Mouse (Mus musculus): ENCODE data around the gene Krtap4-7. TPM values are rescaled to one million over a fixed set of nuclear protein-coding genes. Genes with fewer than 3 reads are reported as not detected.
"Not testable (repeated sequence)": the region's sequence is repeated elsewhere in the genome, so short reads cannot be mapped to it uniquely, and the experiment has no call there.

Gene Krtap4-7
- polyA plus RNA-seq (2015; fragmentation: Nextera tagmentation; extraction: Ambion mirVana) = not detected in 2 replicates

- not testable (repeated sequence) for H3K9ac ChIP-seq (ENCODE audit: low read depth, low read length); H3K27me3 ChIP-seq (replicated peaks; ENCODE audit: control insufficient read depth, insufficient read depth, low read length); H3K27ac ChIP-seq (ENCODE audit: low read length); H3K9me3 ChIP-seq (ENCODE audit: control insufficient read depth, low read length); H3K4me3 ChIP-seq (ENCODE audit: low read length); H3K4me2 ChIP-seq (ENCODE audit: low read depth, low read length); ATAC-seq; H3K4me1 ChIP-seq (ENCODE audit: control insufficient read depth, insufficient read depth, low read length); H3K36me3 ChIP-seq (ENCODE audit: control insufficient read depth, insufficient read depth, low read length)
- 83% methylated on average over 9 of the region's 9 CpGs for WGBS
These were observed at the start of gene Krtap4-7 for GRCm38 (mm10) chr11:99643635-99644139. Gene Krtap4-7, minus strand, starts transcription at chr11:99644089.

GRCm38 (mm10) chr11:99690463-99690862, 46.6 kb upstream of the Krtap4-7 start, which contains the start of gene Gm14190:
Gene Gm14190, minus strand, starts transcription at chr11:99690740.
- H3K4me3 ChIP-seq (ENCODE audit: low read length) = no peak within 1 kb of the TSS
- WGBS = 89% methylated on average over 1 of the region's 1 CpGs
- no peak within 1 kb of the TSS for H3K27ac ChIP-seq (ENCODE audit: low read length)
- H3K9ac ChIP-seq (ENCODE audit: low read depth, low read length) = no peak within 1 kb of the TSS
- no peak within 1 kb of the TSS for H3K4me2 ChIP-seq (ENCODE audit: low read depth, low read length)
- H3K36me3 ChIP-seq (ENCODE audit: control insufficient read depth, insufficient read depth, low read length) = no peaks in the 10 kb centered on the region
- no peak for ATAC-seq
- H3K27me3 ChIP-seq (replicated peaks; ENCODE audit: control insufficient read depth, insufficient read depth, low read length) = no peaks in the 10 kb centered on the region
- no peaks in the 10 kb centered on the region for H3K4me1 ChIP-seq (ENCODE audit: control insufficient read depth, insufficient read depth, low read length)
- no peaks in the 10 kb centered on the region for H3K9me3 ChIP-seq (ENCODE audit: control insufficient read depth, low read length)

DNA sequence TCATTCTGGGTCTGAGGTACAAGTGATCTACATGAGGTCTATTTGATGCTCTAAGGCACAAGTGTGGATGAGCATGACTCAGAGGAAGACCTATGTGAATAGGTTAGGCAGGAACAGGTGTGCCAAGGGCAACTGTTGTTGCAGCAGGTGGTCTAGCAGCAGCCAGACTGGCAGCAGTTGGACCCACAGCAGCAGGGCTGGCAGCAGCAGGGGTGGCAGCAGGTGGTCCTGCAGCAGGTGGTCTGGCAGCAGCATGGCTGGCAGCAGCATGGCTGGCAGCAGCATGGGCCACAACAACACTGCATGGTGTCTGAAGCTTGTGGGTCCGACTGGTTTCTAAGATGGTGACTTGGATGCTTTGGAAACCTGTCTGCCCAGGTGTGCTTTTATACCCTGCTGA, 41.3 kb upstream of the Krtap4-7 start:
- H3K4me1 ChIP-seq (ENCODE audit: control insufficient read depth, insufficient read depth, low read length); ATAC-seq; H3K27ac ChIP-seq (ENCODE audit: low read length); H3K4me3 ChIP-seq (ENCODE audit: low read length); H3K9ac ChIP-seq (ENCODE audit: low read depth, low read length); H3K36me3 ChIP-seq (ENCODE audit: control insufficient read depth, insufficient read depth, low read length); H3K4me2 ChIP-seq (ENCODE audit: low read depth, low read length); H3K27me3 ChIP-seq (replicated peaks; ENCODE audit: control insufficient read depth, insufficient read depth, low read length); H3K9me3 ChIP-seq (ENCODE audit: control insufficient read depth, low read length): not testable (repeated sequence)
- WGBS = 75% methylated on average over 1 of the region's 1 CpGs

GRCm38 (mm10) chr11:99683481-99683880, 39.6 kb upstream of the Krtap4-7 start:
- no peaks in the 10 kb centered on the region for H3K36me3 ChIP-seq (ENCODE audit: control insufficient read depth, insufficient read depth, low read length)
- no peaks in the 10 kb centered on the region for H3K9me3 ChIP-seq (ENCODE audit: control insufficient read depth, low read length)
- no peaks in the 10 kb centered on the region for H3K4me1 ChIP-seq (ENCODE audit: control insufficient read depth, insufficient read depth, low read length)
- H3K9ac ChIP-seq (ENCODE audit: low read depth, low read length) = no peak overlapping the region
- H3K27ac ChIP-seq (ENCODE audit: low read length) = no peak overlapping the region
- ATAC-seq = no peak
- 89% methylated on average over 2 of the region's 2 CpGs for WGBS
- no peak overlapping the region for H3K4me2 ChIP-seq (ENCODE audit: low read depth, low read length)
- no peak overlapping the region for H3K4me3 ChIP-seq (ENCODE audit: low read length)
- no peaks in the 10 kb centered on the region for H3K27me3 ChIP-seq (replicated peaks; ENCODE audit: control insufficient read depth, insufficient read depth, low read length)

- H3K4me3 ChIP-seq (ENCODE audit: low read length) = no peak within 1 kb of the TSS
- H3K9ac ChIP-seq (ENCODE audit: low read depth, low read length) = no peak within 1 kb of the TSS
- H3K4me1 ChIP-seq (ENCODE audit: control insufficient read depth, insufficient read depth, low read length) = no peaks in the 10 kb centered on the region
- H3K27me3 ChIP-seq (replicated peaks; ENCODE audit: control insufficient read depth, insufficient read depth, low read length) = no peaks in the 10 kb centered on the region
- no peak within 1 kb of the TSS for H3K4me2 ChIP-seq (ENCODE audit: low read depth, low read length)
- H3K27ac ChIP-seq (ENCODE audit: low read length) = no peak within 1 kb of the TSS
- ATAC-seq = no peak
- no peaks in the 10 kb centered on the region for H3K9me3 ChIP-seq (ENCODE audit: control insufficient read depth, low read length)
- no peaks in the 10 kb centered on the region for H3K36me3 ChIP-seq (ENCODE audit: control insufficient read depth, insufficient read depth, low read length)
These were observed 22.0 kb upstream of the Krtap4-7 start, which contains the start of gene Krtap4-6 for GRCm38 (mm10) chr11:99665860-99666259. Gene Krtap4-6, minus strand, starts transcription at chr11:99665960.

DNA sequence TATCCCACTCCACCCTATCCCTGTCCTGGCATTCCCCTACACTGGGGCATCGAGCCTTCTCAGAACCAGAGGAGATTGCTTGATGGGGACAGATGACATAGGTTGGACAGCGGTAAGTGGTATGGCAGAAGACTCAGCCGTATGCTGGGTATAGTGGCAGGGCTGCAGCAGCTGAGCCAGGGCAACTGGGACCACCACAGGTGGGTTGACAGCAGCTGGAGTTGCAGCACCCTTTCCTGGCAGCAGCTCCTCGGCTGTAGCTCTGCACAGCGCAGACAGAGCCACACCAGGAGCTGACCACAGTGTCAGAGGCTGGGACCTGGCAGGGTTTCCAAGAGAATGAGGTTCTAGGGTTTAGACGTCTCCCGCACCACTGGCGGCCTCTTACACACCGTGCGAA, 18.9 kb upstream of the Krtap4-7 start:
- Histone ChIP-seq H3K9ac (ENCODE audit: low read depth, low read length) (no peak overlapping the region), H3K27ac (ENCODE audit: low read length) (no peak overlapping the region), H3K9me3 (ENCODE audit: control insufficient read depth, low read length) (no peaks in the 10 kb centered on the region), H3K4me3 (ENCODE audit: low read length) (no peak overlapping the region), H3K4me2 (ENCODE audit: low read depth, low read length) (no peak overlapping the region), H3K36me3 (ENCODE audit: control insufficient read depth, insufficient read depth, low read length) (no peaks in the 10 kb centered on the region), H3K4me1 (ENCODE audit: control insufficient read depth, insufficient read depth, low read length) (no peaks in the 10 kb centered on the region), H3K27me3 (replicated peaks; ENCODE audit: control insufficient read depth, insufficient read depth, low read length) (no peaks in the 10 kb centered on the region)
- no peak for ATAC-seq
- WGBS = 83% methylated on average over 10 of the region's 10 CpGs

GRCm38 (mm10) chr11:99659256-99659655, 15.4 kb upstream of the Krtap4-7 start:
- Histone ChIP-seq H3K27me3 (replicated peaks; ENCODE audit: control insufficient read depth, insufficient read depth, low read length) (no peaks in the 10 kb centered on the region), H3K9me3 (ENCODE audit: control insufficient read depth, low read length) (no peaks in the 10 kb centered on the region), H3K27ac (ENCODE audit: low read length) (no peak overlapping the region), H3K4me3 (ENCODE audit: low read length) (no peak overlapping the region), H3K36me3 (ENCODE audit: control insufficient read depth, insufficient read depth, low read length) (no peaks in the 10 kb centered on the region), H3K4me1 (ENCODE audit: control insufficient read depth, insufficient read depth, low read length) (no peaks in the 10 kb centered on the region), H3K9ac (ENCODE audit: low read depth, low read length) (no peak overlapping the region), H3K4me2 (ENCODE audit: low read depth, low read length) (no peak overlapping the region)
- WGBS = 84% methylated on average over 4 of the region's 4 CpGs
- ATAC-seq = no peak

DNA sequence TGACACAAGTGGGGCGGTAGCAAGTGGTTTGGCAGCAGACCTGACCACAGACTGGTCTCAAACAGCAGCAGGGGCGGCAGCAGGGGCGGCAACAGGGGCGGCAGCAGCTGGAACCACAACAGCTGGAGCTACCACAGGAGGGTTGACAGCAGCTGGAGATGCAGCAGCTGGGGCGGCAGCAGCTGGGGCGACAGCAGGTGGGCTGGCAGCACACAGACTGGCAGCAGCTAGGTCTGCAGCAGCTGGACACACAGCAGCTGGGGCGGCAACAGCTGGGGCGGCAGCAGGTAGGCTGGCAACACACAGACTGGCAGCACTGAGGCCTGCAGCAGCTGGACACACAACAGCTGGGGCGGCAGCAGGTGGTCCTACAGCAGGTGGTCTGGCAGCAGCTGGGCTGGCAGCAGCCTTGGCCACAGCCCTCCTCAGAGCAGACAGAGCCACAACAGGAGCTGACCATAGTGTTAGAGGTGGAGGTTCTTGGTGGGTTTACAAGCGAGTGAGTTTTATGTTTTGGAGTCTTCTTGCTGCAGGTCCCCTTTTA, 14.7 kb upstream of the Krtap4-7 start, which contains the start of gene Gm11563:
TSS of gene Gm11563 (minus strand) at position 494 of the 544 bp plus-strand sequence.
- H3K27me3 ChIP-seq (replicated peaks; ENCODE audit: control insufficient read depth, insufficient read depth, low read length); H3K4me1 ChIP-seq (ENCODE audit: control insufficient read depth, insufficient read depth, low read length); H3K27ac ChIP-seq (ENCODE audit: low read length); H3K9ac ChIP-seq (ENCODE audit: low read depth, low read length); H3K9me3 ChIP-seq (ENCODE audit: control insufficient read depth, low read length); H3K36me3 ChIP-seq (ENCODE audit: control insufficient read depth, insufficient read depth, low read length); ATAC-seq; H3K4me2 ChIP-seq (ENCODE audit: low read depth, low read length); H3K4me3 ChIP-seq (ENCODE audit: low read length): not testable (repeated sequence)
- WGBS = 72% methylated on average over 10 of the region's 10 CpGs

GRCm38 (mm10) chr11:99657051-99657450, 13.2 kb upstream of the Krtap4-7 start:
- Histone ChIP-seq H3K27me3 (replicated peaks; ENCODE audit: control insufficient read depth, insufficient read depth, low read length) (no peaks in the 10 kb centered on the region), H3K9ac (ENCODE audit: low read depth, low read length) (no peak overlapping the region), H3K4me1 (ENCODE audit: control insufficient read depth, insufficient read depth, low read length) (no peaks in the 10 kb centered on the region), H3K9me3 (ENCODE audit: control insufficient read depth, low read length) (no peaks in the 10 kb centered on the region), H3K4me2 (ENCODE audit: low read depth, low read length) (no peak overlapping the region), H3K27ac (ENCODE audit: low read length) (no peak overlapping the region), H3K36me3 (ENCODE audit: control insufficient read depth, insufficient read depth, low read length) (no peaks in the 10 kb centered on the region), H3K4me3 (ENCODE audit: low read length) (no peak overlapping the region)
- ATAC-seq = no peak
- WGBS = 52% methylated on average over 5 of the region's 5 CpGs

DNA sequence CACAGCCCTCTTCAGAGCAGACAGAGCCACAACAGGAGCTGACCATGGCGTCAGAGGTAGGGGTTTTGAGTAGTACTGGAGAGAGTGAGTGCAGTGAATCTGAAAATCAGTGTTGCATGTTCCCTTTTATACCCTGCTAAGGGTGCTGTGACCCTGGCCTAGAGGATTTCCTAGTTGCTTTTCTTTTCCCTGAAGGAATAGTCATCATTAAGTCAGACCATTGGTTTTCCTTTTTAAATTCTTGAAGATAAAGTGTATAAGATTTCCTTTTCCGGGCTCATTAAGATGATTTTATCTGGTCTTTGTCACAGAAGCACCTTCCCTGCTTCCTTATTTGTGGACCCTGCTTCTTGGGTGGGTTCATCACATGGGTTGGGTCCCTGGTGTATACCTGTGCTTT, 6.2 kb upstream of the Krtap4-7 start, which contains the start of gene Gm11555:
TSS of gene Gm11555 (minus strand) at position 101 of the 400 bp plus-strand sequence.
- no peak for ATAC-seq
- no peaks in the 10 kb centered on the region for H3K27me3 ChIP-seq (replicated peaks; ENCODE audit: control insufficient read depth, insufficient read depth, low read length)
- no peaks in the 10 kb centered on the region for H3K36me3 ChIP-seq (ENCODE audit: control insufficient read depth, insufficient read depth, low read length)
- no peak within 1 kb of the TSS for H3K27ac ChIP-seq (ENCODE audit: low read length)
- no peak within 1 kb of the TSS for H3K4me2 ChIP-seq (ENCODE audit: low read depth, low read length)
- no peaks in the 10 kb centered on the region for H3K4me1 ChIP-seq (ENCODE audit: control insufficient read depth, insufficient read depth, low read length)
- no peak within 1 kb of the TSS for H3K9ac ChIP-seq (ENCODE audit: low read depth, low read length)
- 79% methylated on average over 2 of the region's 2 CpGs for WGBS
- no peaks in the 10 kb centered on the region for H3K9me3 ChIP-seq (ENCODE audit: control insufficient read depth, low read length)
- no peak within 1 kb of the TSS for H3K4me3 ChIP-seq (ENCODE audit: low read length)
